Mouse (Mus musculus) lung, postnatal 10 days (tissue): ENCODE measurements around the gene Pagr1b.

Experiments
- DNase-seq: peaks from one replicate; pipeline ENCODE4 v3.0.0; 2021

The Pagr1b gene

DNA sequence TGATC lies at the start of gene Pagr1b:
Gene Pagr1b (minus strand): TSS at position 4 of the 5 bp plus-strand sequence.
- DNase-seq, result no peak

DNA sequence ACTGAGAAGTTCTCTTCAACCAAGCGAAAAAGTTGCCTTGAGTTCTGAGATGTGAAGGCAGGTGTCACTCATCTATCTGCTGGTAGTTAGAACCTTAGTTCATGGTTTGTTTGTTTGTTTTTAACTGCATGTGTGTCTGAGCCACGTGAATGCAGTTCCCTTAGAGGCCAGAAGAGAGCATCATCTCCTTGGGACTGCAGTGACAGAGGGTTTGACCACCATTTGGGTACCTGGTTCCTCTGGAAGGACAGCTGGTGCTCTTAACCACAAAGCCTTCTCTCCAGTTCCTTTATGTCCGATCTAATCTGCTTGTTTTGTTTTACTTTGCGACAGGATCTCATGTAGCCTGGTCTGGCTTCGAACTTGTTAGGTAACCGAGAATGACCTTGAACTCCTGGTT lies 49.3 kb upstream of the Pagr1b start:
- DNase-seq, result no peak

DNA sequence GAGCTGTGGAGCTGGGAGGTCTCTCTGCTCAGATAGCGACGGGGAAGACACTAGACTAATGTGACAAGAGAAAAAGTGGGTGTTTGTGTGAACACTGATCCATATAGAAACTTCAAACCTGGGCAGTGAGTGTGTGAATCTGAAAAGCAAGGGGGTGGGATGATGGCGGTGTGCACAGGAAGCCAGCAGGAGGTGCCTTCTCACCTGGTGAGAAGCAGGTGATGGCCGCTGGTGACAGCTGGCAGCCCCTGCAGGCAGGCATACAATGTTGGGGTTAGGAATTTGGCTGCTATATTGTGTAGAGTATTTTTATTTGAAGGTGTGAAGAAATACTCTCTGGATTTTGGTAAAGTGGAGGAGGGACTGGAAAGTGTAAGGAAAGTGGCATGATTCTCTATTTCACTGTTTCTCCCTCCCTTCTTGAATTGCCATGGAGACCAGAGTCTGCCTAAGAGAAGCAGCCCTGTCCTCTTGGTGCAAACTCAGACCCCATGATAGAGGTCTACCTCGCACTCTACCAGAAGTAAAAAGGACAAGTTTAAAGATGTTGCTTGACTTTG lies 38.8 kb upstream of the Pagr1b start:
- no peak for DNase-seq

DNA sequence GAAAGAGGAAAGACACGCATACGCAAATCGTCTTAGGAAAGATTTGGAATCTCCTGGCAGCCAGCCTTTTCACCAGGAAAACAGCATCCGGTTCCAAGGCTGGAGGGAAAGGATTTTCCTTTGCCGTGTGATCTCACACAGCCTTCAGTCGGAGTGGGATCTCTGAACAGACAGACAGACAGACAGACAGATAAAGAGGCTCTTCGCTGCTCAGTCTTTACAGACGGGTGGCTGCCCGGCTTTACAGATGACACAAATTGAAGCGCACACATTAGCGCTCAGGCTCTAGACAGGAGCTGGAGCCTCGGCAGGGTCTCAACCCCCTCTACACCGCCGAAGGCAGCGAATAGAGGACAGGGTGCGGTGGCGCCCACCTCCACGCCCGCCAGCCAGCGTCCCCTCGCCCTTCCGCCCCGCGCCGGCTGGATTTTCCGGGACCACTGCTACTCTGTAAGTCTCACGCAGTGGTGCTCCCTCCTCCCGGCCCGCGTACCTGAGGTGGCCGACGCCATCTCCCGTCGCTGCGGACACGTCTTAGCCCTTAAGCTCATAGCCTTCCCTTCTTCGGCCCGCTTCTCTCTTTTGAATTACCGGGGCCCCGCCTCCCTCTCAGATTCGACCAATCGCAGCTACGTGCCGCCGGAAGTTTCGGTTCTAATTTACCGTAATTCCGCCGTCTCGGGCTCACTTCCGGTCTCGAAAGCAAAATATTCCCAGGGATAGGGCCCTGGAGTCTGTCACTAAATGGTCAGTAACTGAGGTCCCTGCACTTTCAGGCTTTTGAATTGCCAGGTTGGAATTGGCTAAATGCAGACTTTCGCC lies 25.8 kb upstream of the Pagr1b start, which contains the start of gene Kif22:
Gene Kif22 (minus strand): TSS at position 621 of the 822 bp plus-strand sequence.
- DNase-seq, result peak; percentile 94

DNA sequence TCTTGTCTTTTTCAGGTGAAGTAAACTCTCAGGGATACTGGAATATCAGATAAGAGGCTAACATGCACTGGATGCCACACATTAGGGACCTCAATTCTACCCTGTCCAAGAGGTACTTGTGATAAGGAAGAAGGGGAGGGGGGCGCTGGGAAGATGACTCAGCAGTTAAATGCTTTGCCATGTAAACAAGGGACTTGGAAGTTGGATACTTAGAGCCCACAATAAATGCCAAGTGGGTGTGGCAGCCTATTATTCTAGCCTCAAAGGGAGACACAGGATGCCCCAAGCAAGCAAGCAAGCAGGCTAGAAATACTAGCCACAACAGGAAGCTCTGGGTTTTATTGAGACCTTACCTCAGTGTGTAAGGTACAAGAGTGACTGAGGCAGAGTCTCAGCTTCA lies 15.0 kb upstream of the Pagr1b start:
- peak; percentile 34 for DNase-seq

DNA sequence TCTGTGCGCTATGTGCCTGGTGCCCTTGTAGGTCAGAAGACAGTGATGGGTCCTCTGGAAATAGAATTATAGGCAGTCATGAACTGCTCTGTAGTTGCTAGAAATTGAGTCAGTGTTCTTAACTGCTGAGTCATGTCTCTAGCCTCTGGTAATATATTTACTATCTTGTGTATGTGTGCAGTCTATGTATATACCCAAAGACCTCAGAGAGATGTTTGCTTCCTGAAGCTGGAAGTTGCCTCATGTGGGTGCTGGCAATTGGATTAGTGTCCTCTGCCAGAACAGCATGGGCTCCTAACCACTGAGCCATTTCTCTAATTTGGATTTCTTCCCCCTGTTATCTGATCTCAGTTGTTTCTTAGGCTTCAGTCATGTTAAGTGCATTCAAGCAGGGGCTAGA lies 13.9 kb upstream of the Pagr1b start:
- DNase-seq, result no peak

DNA sequence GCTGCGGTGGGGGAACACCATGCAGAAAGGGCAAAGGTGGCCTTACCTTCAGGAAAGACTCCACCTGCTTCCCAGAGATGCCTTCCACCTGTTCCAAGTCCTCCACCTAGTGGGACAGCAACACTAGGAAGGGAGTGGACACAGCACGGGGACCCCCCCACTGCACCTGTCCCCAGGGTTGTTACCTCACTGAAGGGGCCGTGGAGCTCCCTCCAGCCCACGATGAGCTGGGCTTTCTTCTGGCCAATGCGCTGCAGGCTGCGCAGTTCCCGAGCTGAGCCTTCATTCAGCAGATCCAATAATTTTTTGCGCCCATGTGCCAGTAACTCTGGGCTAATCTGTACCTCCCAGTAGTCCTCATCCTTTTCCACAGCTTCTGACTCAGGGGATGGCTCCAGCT lies 11.6 kb upstream of the Pagr1b start:
- DNase-seq, result no peak

DNA sequence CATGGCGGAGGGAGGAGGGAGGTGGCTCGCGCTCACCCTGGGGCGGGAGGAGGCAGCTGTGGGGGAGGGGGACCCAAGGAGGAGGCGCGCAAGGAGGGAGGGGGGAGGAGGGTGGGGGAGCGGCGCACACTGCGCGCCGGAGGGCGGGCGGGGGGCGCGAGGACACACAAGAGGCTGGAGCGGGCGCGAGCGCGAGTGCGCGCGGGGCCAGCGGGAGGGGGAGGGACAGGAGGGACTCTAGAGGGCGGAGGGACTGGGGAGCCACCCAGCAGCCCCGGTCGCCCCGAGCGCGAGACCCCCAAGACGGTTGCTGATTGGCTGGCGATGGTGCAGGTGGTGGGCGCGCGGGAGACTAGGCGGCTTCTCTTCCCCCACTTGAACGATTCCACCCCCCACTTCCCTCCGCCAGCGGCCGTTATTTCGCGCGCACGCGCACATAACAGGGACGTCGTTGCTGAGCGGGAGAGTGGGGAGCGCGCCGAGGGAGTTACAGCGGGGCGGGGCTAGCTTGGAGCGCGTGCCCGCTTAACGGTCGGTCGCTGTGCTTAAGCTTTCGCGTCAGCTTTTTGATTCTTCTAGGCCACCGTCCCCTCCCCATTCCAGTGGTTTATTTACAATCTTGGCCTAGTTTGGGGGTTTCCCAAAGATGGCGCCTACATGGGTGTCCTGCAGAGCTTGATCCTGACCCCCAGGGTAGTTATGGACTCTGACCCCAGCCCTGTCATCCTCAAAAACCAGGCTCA lies 10.9 kb upstream of the Pagr1b start, which contains the start of gene Maz:
Gene Maz (minus strand): TSS at position 54 of the 743 bp plus-strand sequence.
- peak; percentile 100 for DNase-seq

DNA sequence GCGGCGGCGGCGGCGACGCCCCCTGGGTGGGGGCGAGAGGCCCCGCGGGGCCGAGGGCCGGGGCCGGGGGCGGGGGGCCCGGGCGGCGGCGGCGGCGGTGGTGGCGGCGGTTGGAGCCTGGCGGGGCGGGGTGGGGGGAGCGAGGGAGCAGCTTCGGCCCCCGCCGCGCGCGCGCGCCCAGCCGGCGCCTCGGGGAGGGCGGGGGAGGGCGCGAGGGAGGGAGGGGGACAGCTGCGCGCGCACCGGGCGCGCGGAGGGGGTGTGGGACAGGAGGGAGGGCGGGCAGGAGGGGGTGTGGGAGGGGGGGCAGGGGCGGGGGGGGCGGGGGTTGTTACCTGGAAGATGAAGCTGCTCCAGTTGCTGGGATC lies 10.3 kb upstream of the Pagr1b start:
- no peak for DNase-seq

DNA sequence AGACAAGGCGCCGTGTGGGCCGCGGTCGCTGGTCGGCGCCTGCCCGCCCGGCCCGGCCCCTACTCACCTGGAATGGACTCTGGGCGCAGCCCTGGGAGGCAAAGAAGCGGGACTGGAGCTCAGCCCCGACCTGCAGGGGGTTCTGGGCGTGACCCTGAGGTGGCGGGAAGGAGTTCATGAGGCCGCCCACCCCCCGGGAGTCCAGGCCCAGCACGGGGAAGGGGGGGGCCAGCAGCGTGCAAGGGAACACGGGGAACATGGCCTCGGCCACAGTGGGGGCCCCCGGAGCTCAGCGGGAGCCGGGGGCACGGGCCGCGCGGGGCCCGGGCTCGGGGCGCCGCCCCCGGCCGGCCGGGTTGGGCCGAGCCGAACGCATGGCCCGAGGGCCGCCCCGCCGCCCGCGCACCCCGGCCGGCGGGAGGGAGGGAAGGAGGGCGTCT lies 9.9 kb upstream of the Pagr1b start:
- DNase-seq, result peak; percentile 78

DNA sequence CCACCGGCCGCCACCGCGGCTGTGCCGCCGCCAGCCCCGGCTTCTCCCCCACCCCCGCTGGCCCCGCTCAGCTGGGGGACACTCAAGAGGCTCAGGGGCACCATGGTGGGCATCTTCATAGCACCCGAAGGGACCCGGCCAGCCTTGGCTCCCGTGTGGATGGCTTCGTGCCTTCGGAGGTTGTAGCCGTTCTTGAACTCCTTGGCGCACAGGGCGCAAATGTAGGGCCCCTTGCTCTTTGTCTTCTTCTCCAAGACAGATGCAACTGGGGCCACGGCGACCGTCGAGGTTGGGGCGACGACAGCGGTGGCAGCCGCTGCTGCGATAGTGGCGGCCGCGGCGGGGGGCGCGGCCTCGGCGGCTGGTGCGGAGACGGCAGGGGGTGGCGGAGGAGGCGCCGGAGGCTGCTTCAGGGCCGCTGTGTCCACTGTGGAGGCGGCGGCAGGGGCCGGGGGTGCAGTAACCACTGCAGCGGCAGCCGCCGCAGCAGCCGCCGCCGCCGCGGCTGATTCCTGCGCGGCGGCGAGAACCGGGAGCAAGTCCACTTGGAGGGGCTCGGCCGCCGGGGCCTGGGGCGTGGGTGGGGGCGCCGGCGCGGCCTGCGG lies 9.4 kb upstream of the Pagr1b start:
- peak; percentile 64 for DNase-seq

DNA sequence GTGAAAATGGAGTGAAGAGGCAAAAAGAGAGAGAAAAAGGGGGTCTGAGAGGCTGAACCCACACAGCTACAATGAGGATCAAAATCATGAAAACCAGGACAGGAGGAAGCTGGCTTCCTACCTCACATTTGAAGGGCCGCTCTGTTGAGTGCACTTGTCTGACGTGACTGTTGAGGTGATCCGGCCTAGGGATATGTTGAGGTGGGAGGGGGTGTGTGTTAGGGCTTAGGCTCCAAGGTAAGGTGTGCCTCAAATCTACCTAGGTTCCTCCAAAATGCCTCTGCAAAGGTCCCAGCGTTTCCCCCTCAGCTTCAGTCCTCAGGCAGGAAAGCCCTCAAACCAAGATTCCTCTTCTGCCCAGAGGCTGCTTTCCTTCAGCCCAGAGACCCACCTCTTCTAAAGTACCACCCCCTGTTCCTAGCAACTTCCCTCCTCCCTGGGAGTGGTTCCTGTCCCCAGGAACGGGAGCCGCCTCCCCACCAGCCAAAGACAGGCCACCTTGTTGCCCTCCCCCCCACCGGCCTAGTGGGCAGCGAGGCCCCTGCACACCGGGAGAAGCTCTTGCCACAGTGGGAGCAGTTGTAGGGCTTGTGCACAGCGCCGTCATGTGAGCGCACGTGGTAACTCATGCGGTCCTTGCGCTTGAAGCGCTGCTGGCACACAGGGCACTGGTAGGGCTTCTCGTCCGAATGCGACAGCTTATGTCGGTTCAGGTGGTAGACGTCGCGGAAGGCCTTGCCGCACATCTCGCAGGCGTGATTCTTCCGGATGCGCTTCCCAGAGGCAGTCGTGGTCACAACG lies 8.7 kb upstream of the Pagr1b start:
- peak; percentile 91 for DNase-seq

DNA sequence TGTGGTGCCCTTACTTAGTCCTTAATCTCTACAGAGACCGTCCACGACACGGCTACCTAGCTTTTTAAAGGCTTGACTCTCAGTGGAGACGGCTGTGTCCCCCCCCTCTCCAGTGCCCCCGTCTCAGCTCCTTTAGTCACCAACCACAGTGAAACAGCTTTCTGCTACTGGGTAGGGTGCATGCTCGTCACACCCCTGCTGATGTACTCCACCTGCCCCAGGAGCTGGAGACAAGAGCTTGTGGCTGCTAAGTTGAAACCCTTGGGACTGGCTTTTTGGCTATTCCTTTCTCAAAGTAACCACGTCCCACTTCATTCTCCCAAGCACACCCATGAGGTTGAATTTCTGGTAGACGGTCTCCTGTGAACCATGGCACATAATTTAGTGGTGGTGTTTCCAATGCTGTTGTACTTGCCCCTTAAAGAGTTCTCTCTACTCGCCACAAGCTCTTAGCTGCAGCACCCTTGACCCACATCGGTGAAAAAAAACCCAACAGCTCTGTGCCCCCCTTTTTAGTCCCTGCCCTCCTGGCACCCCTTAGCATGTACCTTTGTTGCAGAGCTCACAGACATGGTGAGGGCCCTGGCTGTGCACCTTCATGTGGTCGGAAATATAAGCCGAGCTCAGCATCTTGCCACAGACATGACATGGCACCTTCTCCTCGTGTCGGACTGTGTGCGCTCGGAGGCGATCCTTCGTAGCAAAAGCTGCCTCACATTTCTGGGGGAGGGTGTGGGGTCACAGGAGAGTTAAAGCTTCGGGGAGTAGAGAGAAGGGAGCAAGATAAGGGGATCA lies 7.8 kb upstream of the Pagr1b start:
- no peak for DNase-seq

DNA sequence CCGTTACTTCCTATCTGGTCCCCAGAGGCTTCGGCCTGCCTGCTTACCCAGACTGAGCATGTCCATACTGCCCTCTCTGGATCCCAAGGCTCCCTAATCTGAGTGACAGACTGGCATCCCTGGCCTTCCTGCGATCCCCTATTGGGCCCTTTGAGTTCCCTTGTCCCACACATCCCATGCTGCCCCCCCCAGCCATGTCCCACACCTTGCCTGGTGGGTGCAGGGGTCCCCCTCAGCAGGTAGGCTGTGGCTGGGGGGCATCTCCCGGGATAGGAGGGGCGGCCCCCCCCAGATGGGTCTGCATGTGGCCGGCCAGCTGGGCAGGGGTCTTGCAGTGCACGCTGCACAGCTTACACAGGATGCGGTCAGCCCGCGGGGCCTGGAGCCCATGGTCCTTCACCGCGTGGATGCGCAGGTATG lies 7.0 kb upstream of the Pagr1b start:
- DNase-seq, result no peak

DNA sequence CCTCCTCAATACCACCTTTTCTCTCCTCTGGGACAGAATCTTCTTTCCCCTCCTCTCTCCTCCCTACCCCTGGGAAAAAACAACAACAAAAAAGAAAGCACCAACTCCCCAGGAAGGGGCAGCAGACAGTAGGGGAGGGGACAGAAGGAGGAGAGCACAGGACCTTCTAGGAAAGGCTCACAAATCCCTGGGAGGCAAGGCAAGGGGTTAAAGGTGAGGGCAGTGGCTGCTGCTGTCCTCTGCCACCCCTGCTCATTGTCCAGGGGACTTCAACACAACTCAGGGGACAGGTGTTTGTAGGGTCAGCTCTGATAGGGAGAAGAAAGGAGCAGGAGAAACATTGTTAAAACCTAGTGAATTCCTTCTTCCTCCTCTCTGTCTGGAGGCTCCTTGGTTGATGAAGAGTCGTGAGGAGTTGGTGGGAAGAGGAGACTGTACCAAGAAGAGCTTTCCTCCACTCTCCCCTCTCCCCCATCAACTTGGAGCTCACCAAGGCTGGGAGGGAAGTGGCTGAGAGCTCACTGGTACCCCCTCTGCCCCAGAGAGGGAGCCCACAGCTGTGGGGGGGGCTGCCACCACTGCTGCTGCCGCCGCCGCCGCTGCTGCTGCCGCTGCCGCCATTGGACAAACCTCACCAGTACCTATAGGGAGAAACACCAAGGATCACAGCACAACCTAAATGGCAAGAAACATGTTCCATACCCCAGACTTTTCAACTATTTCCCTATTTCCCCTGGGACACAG lies 6.4 kb upstream of the Pagr1b start:
- no peak for DNase-seq

DNA sequence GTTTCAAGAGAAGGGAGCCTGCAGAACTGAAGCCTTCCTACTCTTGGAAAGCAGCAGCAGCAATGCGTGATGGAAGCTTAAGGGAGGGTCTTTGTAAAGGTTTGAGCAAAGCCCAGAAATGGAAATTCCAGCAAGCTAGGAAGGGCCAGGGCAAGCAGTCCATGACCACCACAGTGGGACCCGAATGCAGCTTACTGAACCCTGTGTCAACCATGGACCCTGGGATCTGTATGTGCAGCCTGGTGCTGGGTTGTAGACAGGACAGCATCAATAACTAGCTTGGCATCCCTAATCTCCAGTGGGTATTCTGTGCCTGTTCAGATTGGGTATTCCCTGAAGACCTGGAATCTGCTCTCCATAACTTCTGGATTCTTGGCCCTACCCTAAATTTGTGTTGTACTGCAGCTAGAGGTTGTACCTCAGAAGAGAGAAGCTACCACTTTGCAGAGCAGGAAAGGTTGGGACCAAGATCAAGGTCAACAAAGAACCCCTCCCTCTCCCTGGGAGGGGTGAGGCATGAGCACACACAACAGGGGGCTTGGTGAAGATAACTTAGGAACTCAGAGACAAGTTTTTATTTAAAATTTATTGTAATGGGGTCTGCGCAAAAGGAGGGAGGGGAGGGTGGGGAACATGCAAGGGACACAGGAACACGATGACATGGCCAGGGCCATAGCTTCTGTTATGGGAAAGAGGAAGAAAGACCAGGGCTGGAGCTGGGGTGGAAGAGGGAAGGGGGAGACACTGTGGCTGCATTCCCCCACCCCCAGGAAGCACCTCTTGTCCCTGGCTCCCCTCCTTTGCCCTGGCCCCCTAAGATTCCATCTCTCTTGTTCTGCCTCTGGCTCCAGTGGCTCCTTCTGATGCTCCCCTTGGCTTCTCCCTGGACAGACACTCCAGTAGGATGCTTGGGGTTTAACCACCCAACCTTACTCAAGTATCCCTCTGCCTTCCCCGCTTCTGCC lies 5.6 kb upstream of the Pagr1b start:
- DNase-seq, result no peak

DNA sequence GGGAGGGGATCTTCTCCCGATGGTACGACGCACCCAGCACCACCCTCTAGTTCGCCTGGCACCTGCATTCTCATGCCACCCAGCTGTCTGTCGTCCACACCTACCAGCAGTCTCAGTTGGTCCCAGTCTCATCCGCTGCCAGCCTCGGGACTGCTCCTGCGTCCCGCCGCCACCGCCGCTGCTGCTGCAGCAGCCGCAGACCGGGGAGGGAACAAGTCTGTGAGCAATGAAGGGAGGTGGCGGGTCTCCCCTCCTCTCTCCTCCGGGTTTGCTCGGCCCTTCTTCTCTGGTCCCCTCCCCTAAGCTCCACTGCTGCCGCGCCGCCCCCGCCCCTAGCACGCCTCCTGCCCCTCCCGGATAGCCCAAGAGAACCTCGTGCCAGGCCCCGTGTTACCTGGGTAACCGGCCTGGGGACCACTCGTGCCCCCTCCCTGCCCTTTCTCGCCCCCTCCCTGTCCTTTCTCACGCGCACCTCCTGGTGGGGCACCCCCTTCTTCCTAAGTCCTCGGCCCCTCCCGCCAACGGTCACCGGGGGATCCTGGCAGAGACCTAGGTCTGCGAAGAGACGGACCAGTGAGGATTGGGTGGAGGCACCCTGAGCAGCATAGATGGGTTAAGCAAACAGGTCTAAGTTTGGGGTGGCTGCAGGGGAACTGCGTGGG lies 4.7 kb upstream of the Pagr1b start, which contains the start of the genes Gm42742 and Prrt2:
Gene Gm42742 (minus strand): TSS at position 197 of the 662 bp plus-strand sequence.
Gene Prrt2 (minus strand): TSS at position 311 of the 662 bp plus-strand sequence.
- DNase-seq, result peak; percentile 69

DNA sequence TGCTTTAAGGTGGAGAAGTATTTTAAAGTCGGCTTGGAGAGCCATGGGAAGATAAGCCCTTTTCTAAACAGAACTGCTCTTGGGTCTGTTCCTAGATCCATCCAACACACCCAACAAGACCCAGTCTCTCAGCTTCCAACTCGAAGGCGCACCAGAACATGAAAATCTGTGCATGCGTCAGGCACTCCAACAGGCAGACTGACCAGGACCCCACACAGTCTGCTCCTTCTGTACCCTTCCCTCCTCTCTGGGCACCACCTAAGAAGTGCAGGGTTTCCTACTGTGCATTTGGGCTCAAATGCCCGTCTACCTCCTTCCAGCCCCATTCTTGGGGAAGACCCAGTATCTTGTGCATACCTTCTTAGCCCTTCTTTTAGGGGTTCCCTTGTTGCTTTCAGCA lies 4.2 kb upstream of the Pagr1b start:
- DNase-seq, result no peak

DNA sequence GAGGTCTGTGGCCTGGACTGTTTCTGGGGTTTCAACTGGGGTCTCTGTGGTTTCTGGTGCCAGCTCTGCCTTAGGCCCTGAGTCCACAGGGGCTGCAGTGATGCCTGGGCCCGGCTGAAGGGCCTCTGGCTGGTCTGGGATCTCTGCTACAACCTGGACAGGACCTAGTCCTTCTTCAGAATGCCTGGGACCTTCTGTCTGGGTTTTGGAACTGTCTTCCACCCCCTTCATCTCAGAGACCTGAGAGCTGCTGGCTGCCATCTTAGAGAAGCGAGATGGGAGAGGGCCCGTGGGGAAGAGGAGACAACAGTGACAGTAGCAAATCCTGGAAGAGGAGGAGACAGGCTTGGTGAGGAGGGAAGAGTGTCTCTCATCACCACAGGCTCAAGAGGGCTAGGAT lies 3.7 kb upstream of the Pagr1b start:
- no peak for DNase-seq
